Mouse (Mus musculus) cortical plate, adult 2 months (tissue): ENCODE results near the gene Hist1h4h.
"Not testable (repeated sequence)": the region's sequence is repeated elsewhere in the genome, so short reads cannot be mapped to it uniquely, and the experiment has no call there.

Experiments used
- CTCF ChIP-seq: fragments of 200-500 bp; IDR thresholded peaks from 2 replicates; pipeline ENCODE4 v1.5.1; 2011; ENCODE audit warnings: mild to moderate bottlenecking, control low read depth, low read length; ENCODE audit not compliant: insufficient read depth; ENCODE audit errors: extremely low read depth
- POLR2A ChIP-seq: fragments of 200-500 bp; IDR thresholded peaks from 2 replicates; pipeline ENCODE4 v1.6.1; 2011; ENCODE audit warnings: mild to moderate bottlenecking, low read length, control low read depth; ENCODE audit not compliant: insufficient read depth; ENCODE audit errors: extremely low read depth

GRCm38 (mm10) chr13:23573034-23573897 lies 42.4 kb downstream of the Hist1h4h start:
- TF ChIP-seq CTCF, POLR2A: not testable (repeated sequence)
